Mouse (Mus musculus) kidney, adult 2 months (tissue): ENCODE measurements around the gene Rai1. TPM values are rescaled to one million over a fixed set of nuclear protein-coding genes. Genes with fewer than 3 reads are reported as not detected.

ENCODE experiments used
- DNase-seq: peaks from one replicate; pipeline ENCODE4 v3.0.0; 2021
- H3K27ac ChIP-seq: fragments of 200-500 bp; 2 replicates; pipeline ENCODE4 v1.5.1; 2012; ENCODE audit warnings: low read depth, low read length, control low read depth, inconsistent platforms; ENCODE audit not compliant: insufficient read depth
- H3K27me3 ChIP-seq: fragments of 200-500 bp; replicated peaks from 2 replicates; pipeline ENCODE4 v1.6.1; 2012; ENCODE audit warnings: mild to moderate bottlenecking, moderate library complexity, low read length, inconsistent platforms; ENCODE audit not compliant: control insufficient read depth, insufficient read depth
- H3K36me3 ChIP-seq: fragments of 200-500 bp; 2 replicates; pipeline ENCODE4 v1.6.1; 2012; ENCODE audit warnings: mild to moderate bottlenecking, moderate library complexity, low read length, inconsistent platforms; ENCODE audit not compliant: control insufficient read depth, insufficient read depth
- H3K4me1 ChIP-seq: fragments of 200-500 bp; 2 replicates; pipeline ENCODE4 v1.6.1; 2011; ENCODE audit warnings: low read length; ENCODE audit not compliant: control insufficient read depth, insufficient read depth
- H3K4me3 ChIP-seq: fragments of 200-500 bp; 2 replicates; pipeline ENCODE4 v1.5.1; 2011; ENCODE audit warnings: mild to moderate bottlenecking, low read depth, low read length, control low read depth; ENCODE audit not compliant: insufficient read depth
- CTCF ChIP-seq: fragments of 200-500 bp; conservative IDR thresholded peaks from 2 replicates; pipeline ENCODE4 v1.5.1; 2011; ENCODE audit warnings: low read depth, mild to moderate bottlenecking, control low read depth, low read length, moderate library complexity, mixed read lengths; ENCODE audit not compliant: insufficient read depth, insufficient read length
- POLR2A ChIP-seq: fragments of 200-500 bp; IDR thresholded peaks from one replicate; pipeline ENCODE4 v1.6.1; 2011; ENCODE audit warnings: low read depth, low read length, control low read depth
- WGBS: fragments of 180-500 bp; shearing (Covaris S2); methylation state at CpG from one replicate; pipeline ENCODE4 v1.1.7; 2018; 5-methylcytosine and 5-hydroxymethylcytosine counted together
- polyA plus RNA-seq: library from polyadenylated mRNA; depleted of rRNA; stranded (reverse); fragments of >200 nt; gene quantifications from 2 replicates; pipeline ENCODE4 v1.2.3, GENCODE M21; 2012

Gene Rai1
- polyA plus RNA-seq, 1 experiment, result 26.1 TPM

DNA sequence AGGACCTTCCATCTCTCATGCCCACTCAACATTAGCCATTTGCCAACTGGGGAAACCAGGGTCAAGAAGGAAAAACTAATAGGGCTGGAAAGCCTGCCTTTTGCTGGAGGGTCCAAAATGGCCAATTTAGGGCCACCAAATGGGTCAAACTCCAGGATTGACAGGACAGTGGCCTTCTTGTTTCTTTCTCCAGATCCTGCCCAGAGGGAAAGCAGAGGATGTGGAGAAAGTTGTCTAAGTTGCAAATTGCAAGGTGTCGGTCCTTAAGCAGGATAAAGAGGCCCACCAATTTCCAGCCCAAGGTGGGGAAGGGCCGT lies 105.1 kb downstream of the Rai1 start:
- Histone ChIP-seq H3K36me3 (no peaks in the 10 kb centered on the region), H3K4me1 (peaks cover 30% of the 10 kb centered on the region), H3K27me3 (no peaks in the 10 kb centered on the region), H3K27ac (no peak overlapping the region), H3K4me3 (peak overlapping the region; percentile 50)
- 7% methylated on average over 2 of the region's 2 CpGs for WGBS
- DNase-seq, result no peak
- TF ChIP-seq CTCF (no peak), POLR2A (no peak)

DNA sequence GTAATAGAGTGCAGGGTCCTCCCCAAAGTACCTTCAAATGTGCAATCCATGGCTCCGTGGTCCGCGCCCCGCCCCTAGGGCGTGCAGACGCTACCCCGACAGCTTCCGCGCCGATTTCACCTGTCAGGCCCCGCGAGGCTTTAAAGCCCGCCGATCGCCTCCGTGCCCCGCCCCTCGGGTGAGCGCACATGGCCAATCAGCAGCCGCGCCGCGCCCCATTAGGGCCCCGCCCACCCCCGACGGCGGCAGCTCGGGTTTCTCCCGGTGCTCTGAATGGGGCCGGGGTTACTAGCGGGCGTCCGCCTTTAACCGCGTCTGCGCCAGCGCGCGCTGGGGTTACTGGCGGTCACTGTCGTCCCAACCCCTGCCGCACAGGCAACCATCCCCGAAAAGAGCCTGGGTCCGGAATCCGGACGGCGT lies 105.5 kb downstream of the Rai1 start:
- under 1% methylated on average over 47 of the region's 47 CpGs for WGBS
- TF ChIP-seq CTCF (no peak), POLR2A (peak; percentile 38)
- peaks cover 30% of the 10 kb centered on the region for H3K4me1 ChIP-seq
- H3K36me3 ChIP-seq, result no peaks in the 10 kb centered on the region
- peak; percentile 97 for DNase-seq
- peak overlapping the region; percentile 50 for H3K4me3 ChIP-seq
- peak overlapping the region; percentile 33; the same call in 1 of the 2 replicates for H3K27ac ChIP-seq
- H3K27me3 ChIP-seq, result no peaks in the 10 kb centered on the region

DNA sequence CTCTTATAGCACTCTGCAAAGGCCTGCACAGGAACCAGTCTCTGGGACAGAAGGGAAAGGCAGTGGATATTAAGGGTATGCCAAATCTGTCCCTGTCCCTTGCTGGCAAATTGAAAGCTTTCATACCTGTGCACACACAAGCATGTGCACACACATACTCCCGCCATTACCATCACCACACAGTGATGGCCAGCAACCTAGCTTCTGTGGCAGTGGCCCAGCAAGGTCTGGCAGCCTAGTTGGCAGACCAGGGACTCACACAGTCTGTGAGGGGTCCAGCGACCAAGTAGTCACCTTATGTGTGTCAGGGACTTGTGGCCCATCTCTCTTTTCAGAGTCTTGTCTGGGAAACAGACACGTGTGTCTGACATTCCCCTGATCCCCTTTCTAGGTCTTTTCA lies 106.3 kb downstream of the Rai1 start:
- Histone ChIP-seq H3K36me3 (no peaks in the 10 kb centered on the region), H3K27me3 (no peaks in the 10 kb centered on the region), H3K4me3 (no peak overlapping the region), H3K27ac (no peak overlapping the region; the same call in 1 of the 2 replicates), H3K4me1 (peaks cover 30% of the 10 kb centered on the region)
- TF ChIP-seq CTCF (no peak), POLR2A (no peak)
- WGBS, result 63% methylated on average over 3 of the region's 3 CpGs
- no peak for DNase-seq

DNA sequence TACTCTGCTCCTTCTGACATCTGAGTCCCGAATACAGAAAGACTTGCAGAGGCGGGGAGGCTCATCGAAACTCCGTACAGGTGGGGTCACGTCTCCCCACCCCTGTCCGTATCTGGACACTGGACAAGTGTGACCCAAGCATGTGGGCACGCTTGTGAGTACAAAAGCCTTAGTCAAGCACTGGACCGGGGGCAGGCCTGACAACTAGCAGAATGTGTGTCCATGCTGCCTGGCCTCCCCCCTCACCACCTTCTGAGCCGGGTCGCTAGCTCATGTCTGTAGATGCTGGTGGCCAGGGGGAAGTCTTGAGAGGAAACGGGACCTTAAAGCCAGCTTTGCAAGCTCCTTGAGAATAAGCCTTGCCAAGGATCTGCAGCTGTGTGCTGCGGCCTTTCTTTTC lies 106.9 kb downstream of the Rai1 start:
- Histone ChIP-seq H3K4me3 (no peak overlapping the region), H3K27ac (no peak overlapping the region), H3K27me3 (no peaks in the 10 kb centered on the region), H3K4me1 (peaks cover 30% of the 10 kb centered on the region), H3K36me3 (no peaks in the 10 kb centered on the region)
- DNase-seq, result no peak
- no peak for TF ChIP-seq CTCF
- no peak for TF ChIP-seq POLR2A
- WGBS, result 69% methylated on average over 12 of the region's 12 CpGs

DNA sequence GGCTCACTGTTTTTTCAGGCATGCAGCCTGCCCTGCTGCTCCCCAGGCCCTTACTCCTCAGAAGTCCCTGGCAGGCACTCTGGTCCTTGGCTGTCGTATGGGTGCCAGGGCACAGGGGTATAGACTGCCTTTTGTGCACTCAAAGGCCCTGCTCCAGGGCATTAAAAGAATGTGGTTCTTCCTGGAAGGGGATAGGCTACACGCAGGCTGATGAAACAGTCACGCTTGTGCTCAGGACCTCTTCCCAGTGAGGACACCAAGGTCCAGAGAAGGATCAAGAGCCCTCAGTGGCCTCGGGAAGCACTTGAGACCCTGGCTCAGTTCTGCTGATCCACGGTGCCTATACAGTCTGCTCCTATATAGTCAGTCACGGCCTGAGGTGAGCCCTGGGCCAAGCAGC lies 108.5 kb downstream of the Rai1 start:
- Histone ChIP-seq H3K27me3 (no peaks in the 10 kb centered on the region), H3K27ac (no peak overlapping the region), H3K4me3 (no peak overlapping the region), H3K4me1 (peaks cover 25% of the 10 kb centered on the region), H3K36me3 (no peaks in the 10 kb centered on the region)
- DNase-seq, result no peak
- TF ChIP-seq POLR2A (no peak), CTCF (no peak)
- WGBS, result 60% methylated on average over 6 of the region's 6 CpGs

DNA sequence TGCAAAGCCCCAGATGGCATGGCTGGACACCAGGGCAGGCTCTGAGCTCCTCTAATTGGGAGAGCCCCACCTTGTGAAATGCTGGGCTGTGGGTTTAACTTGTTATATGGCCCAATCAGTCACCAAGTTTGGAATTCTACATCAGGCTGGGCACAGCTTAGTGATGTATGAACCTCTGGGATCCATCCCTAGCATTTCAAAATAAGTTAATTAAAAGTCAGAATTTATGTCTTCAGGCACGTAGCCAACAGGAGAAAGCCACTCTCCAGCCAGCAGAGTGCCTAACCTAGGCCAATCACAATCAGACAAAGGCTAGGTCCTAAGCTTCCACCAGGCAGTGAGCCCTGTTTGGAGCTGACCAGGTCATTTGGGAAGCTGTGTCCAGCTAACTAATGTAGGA lies 111.9 kb downstream of the Rai1 start:
- H3K27me3 ChIP-seq, result no peaks in the 10 kb centered on the region
- no peaks in the 10 kb centered on the region for H3K36me3 ChIP-seq
- TF ChIP-seq CTCF, result no peak
- no peak for TF ChIP-seq POLR2A
- H3K27ac ChIP-seq, result no peak overlapping the region
- WGBS, result 25% methylated on average over 1 of the region's 1 CpGs
- H3K4me3 ChIP-seq, result no peak overlapping the region
- DNase-seq, result peak; percentile 47
- peaks cover 6% of the 10 kb centered on the region for H3K4me1 ChIP-seq

DNA sequence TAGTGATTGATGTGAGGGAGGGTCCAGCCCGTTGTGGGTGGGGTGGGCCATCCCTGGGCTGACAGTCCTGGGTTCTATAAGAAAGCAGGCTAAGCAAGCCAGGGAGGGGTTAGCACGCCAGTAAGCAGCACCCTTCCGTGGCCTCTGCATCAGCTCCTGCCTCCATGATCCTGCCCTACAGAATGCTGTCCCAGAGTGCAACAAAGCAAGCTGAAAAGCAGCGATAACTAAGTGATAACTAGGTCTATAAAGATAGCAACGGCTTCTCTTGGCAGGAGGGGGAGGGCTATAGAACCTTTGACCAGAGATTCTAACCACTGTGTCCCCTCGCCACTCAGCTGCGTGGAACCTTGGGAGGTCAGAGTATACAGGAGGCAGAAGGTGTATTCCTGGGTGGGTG lies 112.7 kb downstream of the Rai1 start:
- Histone ChIP-seq H3K27ac (no peak overlapping the region), H3K36me3 (no peaks in the 10 kb centered on the region), H3K27me3 (no peaks in the 10 kb centered on the region), H3K4me3 (no peak overlapping the region), H3K4me1 (peaks cover 6% of the 10 kb centered on the region)
- 87% methylated on average over 7 of the region's 7 CpGs for WGBS
- no peak for TF ChIP-seq POLR2A
- no peak for TF ChIP-seq CTCF
- DNase-seq, result no peak

DNA sequence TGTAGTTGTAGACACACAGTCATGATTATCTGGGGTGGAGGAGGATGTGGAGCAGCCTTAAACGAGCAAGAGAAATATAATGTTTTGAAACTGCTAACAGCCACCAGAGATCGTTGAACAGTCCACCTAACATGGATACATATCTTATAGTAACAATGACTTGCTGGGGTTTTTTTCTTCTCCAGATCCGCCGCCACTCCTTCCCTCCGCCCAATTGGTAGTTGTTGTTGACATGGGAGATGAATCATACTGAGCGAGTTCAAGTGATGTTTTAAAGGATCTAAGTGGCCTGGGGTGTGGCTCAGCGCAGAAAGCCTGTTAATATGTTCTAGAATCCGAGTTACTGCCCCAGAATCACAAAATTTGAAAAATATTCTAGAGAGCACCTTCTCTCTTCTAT lies 114.8 kb downstream of the Rai1 start:
- no peak for DNase-seq
- 21% methylated on average over 8 of the region's 8 CpGs for WGBS
- H3K4me1 ChIP-seq, result peaks cover 6% of the 10 kb centered on the region

More for the DNA sequence above, 114.8 kb downstream of the Rai1 start:
- Histone ChIP-seq H3K4me3 (peak overlapping the region; percentile 93), H3K27me3 (no peaks in the 10 kb centered on the region), H3K27ac (peak overlapping the region; percentile 98; the same call in 1 of the 2 replicates), H3K36me3 (no peaks in the 10 kb centered on the region)
- TF ChIP-seq CTCF (no peak), POLR2A (no peak)
